In genomic region chr15:78684111-78684510, GRCm38 (mm10) we compare ENCODE assay signal across 9 mouse cellular contexts. TPM values are rescaled to one million over a fixed set of nuclear protein-coding genes. Genes with fewer than 3 reads are reported as not detected.
DNase-seq lines count a peak whose midpoint lies in the region; ATAC-seq and TF ChIP-seq lines count a peak whose summit lies in the region.
"Had no signal": no experiment of that assay in that cellular context is flagged by ENCODE, and none has a peak within 500 bp of the region (broad histone marks: within the 10 kb centered on the region; RNA-seq: fewer than 3 reads in every experiment).

No protein-coding gene starts in this region.

- H3K27me3 ChIP-seq in liver, postnatal 0 days (ENCODE audit: insufficient read depth, low read length), result peaks cover 6% of the 10 kb centered on the region; the same call in 1 of the 2 replicates
- no peaks in the 10 kb centered on the region for H3K27me3 ChIP-seq in forebrain, embryonic 13.5 days
- peaks cover 90% of the 10 kb centered on the region for H3K27me3 ChIP-seq in heart, embryonic 10.5 days (ENCODE audit: insufficient read depth, poor library complexity, severe bottlenecking)
- peaks cover 59% of the 10 kb centered on the region for H3K27me3 ChIP-seq in liver, embryonic 12.5 days (replicated peaks)

- ATAC-seq in liver, postnatal 0 days, result no peak
- peak; percentile 51 for ATAC-seq in forebrain, embryonic 13.5 days
- no peak for ATAC-seq in liver, embryonic 12.5 days

- H3K4me1 ChIP-seq in liver, postnatal 0 days (ENCODE audit: insufficient read depth), result no peaks in the 10 kb centered on the region
- H3K4me1 ChIP-seq in forebrain, embryonic 13.5 days, result peaks cover 72% of the 10 kb centered on the region
- H3K4me1 ChIP-seq in heart, embryonic 10.5 days, result peaks cover 27% of the 10 kb centered on the region
- no peaks in the 10 kb centered on the region for H3K4me1 ChIP-seq in liver, embryonic 12.5 days

- DNase-seq in liver, result peak; percentile 20
- no peak for DNase-seq in liver, postnatal 0 days
- DNase-seq in left cerebral cortex, postnatal 25 days (ENCODE audit: low spot score in 2 of 2), result peak; percentile 64 to 84
- DNase-seq in right cerebral cortex, postnatal 14 days, result peak; percentile 76
- no peak for DNase-seq in heart, embryonic 10.5 days (ENCODE audit: low spot score)
- no peak for DNase-seq in heart, postnatal 10 days

- TF ChIP-seq CTCF in liver, postnatal 0 days (IDR thresholded peaks at IDR 0.05; ENCODE audit: low read depth), result no peak

- no peak overlapping the region for H3K27ac ChIP-seq in liver, postnatal 0 days (ENCODE audit: low read depth)
- peak overlapping the region; percentile 96 for H3K27ac ChIP-seq in forebrain, embryonic 13.5 days
- no peak overlapping the region; the same call in 1 of the 2 replicates for H3K27ac ChIP-seq in heart, embryonic 10.5 days
- H3K27ac ChIP-seq in liver, embryonic 12.5 days, result no peak overlapping the region
- H3K27ac ChIP-seq: liver, embryonic 14.5 days had no signal

- no peak for TF ChIP-seq EP300 in liver, postnatal 0 days (IDR thresholded peaks at IDR 0.05; ENCODE audit: low read depth)

- H3K9ac ChIP-seq in liver, postnatal 0 days (replicated peaks), result no peak overlapping the region
- peak overlapping the region; percentile 43 for H3K9ac ChIP-seq in forebrain, embryonic 13.5 days
- H3K9ac ChIP-seq in liver, embryonic 12.5 days, result no peak overlapping the region
- H3K9ac ChIP-seq: liver, embryonic 14.5 days had no signal

- WGBS in liver, postnatal 0 days (ENCODE audit: insufficient replicate concordance), result 12% methylated on average over 9 of the region's 9 CpGs
- 2% methylated on average over 9 of the region's 9 CpGs for WGBS in forebrain, embryonic 13.5 days
- 4% methylated on average over 9 of the region's 9 CpGs for WGBS in heart, embryonic 10.5 days
- 8% methylated on average over 9 of the region's 9 CpGs for WGBS in liver, embryonic 12.5 days (ENCODE audit: insufficient replicate concordance)

- no peak overlapping the region for H3K4me2 ChIP-seq in liver, postnatal 0 days (ENCODE audit: low read depth, low read length)
- peak overlapping the region; percentile 37 for H3K4me2 ChIP-seq in forebrain, embryonic 13.5 days
- no peak overlapping the region for H3K4me2 ChIP-seq in liver, embryonic 12.5 days

- intact Hi-C loops in left cerebral cortex, postnatal 25 days (cut with DNase I), result loop anchor here (2.0 kb wide), 1 partner anchor 27 kb away; no protein-coding TSS in a partner anchor
- intact Hi-C loops in heart, postnatal 10 days (cut with DNase I), result no loop called here

- H3K9me3 ChIP-seq in liver, postnatal 0 days (ENCODE audit: low read length), result no peaks in the 10 kb centered on the region
- no peaks in the 10 kb centered on the region for H3K9me3 ChIP-seq in forebrain, embryonic 13.5 days (replicated peaks)
- H3K9me3 ChIP-seq in heart, embryonic 10.5 days, result no peaks in the 10 kb centered on the region
- no peaks in the 10 kb centered on the region for H3K9me3 ChIP-seq in liver, embryonic 12.5 days (replicated peaks)

- H3K4me3 ChIP-seq in liver, postnatal 0 days (ENCODE audit: low read depth, low read length), result no peak overlapping the region
- H3K4me3 ChIP-seq in forebrain, embryonic 13.5 days, result no peak overlapping the region
- no peak overlapping the region for H3K4me3 ChIP-seq in heart, embryonic 10.5 days
- no peak overlapping the region for H3K4me3 ChIP-seq in liver, embryonic 12.5 days

- H3K36me3 ChIP-seq in liver, postnatal 0 days (replicated peaks; ENCODE audit: insufficient read depth, low read length), result no peaks in the 10 kb centered on the region
- no peaks in the 10 kb centered on the region for H3K36me3 ChIP-seq in forebrain, embryonic 13.5 days (ENCODE audit: poor library complexity, severe bottlenecking)
- H3K36me3 ChIP-seq in heart, embryonic 10.5 days, result no peaks in the 10 kb centered on the region
- no peaks in the 10 kb centered on the region for H3K36me3 ChIP-seq in liver, embryonic 12.5 days

RNA-seq across cellular contexts. Expression of gene Elfn2, which starts 34.5 kb away (rescaled TPM):
- not detected in 2 replicates for polyA plus RNA-seq in liver, postnatal 0 days (2015; fragmentation: Nextera tagmentation; extraction: Ambion mirVana)
- 1.7 and 1.8 TPM in 2 replicates for polyA plus RNA-seq in forebrain, embryonic 13.5 days (2015; fragmentation: Nextera tagmentation; extraction: Ambion mirVana)
- 100 to 1,000 TPM; 137 to 153 TPM for total RNA-seq in left cerebral cortex, postnatal 25 days (2021)
- polyA plus RNA-seq in heart, embryonic 10.5 days (2016; fragmentation: Nextera tagmentation; extraction: Ambion mirVana), result 0.02 TPM in 1 of 2 replicates, not detected in the other
- 1 to 10 TPM; 1.2 TPM for total RNA-seq in heart, postnatal 10 days (2021)
- polyA plus RNA-seq in liver, embryonic 12.5 days (2016; fragmentation: Nextera tagmentation; extraction: Ambion mirVana), result not detected in 2 replicates
- polyA plus RNA-seq: liver, embryonic 14.5 days had no signal

Comparison
In these comparisons a context has a peak if more than half of its experiments do, and no peak if none do; other contexts are left out.
1. DNase-seq: peak in liver (single experiment), left cerebral cortex, postnatal 25 days (2 of 2) and right cerebral cortex, postnatal 14 days (single experiment); none in liver, postnatal 0 days (single experiment), heart, embryonic 10.5 days (single experiment) and heart, postnatal 10 days (0 of 2).